In the genomic region with DNA sequence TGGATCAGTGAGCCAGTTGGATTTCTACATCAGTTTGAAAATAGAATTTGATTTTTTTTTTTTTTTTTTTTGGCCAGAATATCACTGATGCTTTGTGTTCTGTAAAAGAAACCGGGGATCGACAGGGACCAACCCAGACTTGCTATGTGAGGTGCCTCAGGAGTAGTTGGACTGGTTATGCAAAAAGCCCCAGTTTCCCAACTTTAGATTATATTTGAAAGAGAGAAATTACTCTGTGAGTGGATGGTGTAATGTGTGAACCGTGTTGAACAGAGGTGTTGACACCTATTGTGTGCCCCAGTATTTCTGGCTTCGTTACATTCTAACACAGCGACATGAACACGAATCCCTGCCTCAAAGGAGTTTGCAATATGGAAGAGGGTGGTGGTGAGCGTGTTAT, we compare ENCODE assay signal across 20 mouse cellular contexts. TPM values are rescaled to one million over a fixed set of nuclear protein-coding genes. Genes with fewer than 3 reads are reported as not detected.
A peak's percentile ranks its signal among the peaks of the same experiment; 100 is the strongest.
DNase-seq lines count a peak whose midpoint lies in the region; ATAC-seq and TF ChIP-seq lines count a peak whose summit lies in the region.
"Had no signal": no experiment of that assay in that cellular context is flagged by ENCODE, and none has a peak within 500 bp of the region (broad histone marks: within the 10 kb centered on the region; RNA-seq: fewer than 3 reads in every experiment).

No protein-coding gene starts in this region.

- 0 out of 2 replicates have a peak, but pooled peaks cover 3% of the 10 kb centered on the region for H3K4me1 ChIP-seq in lung, postnatal 0 days (ENCODE audit: insufficient read depth, low read depth, low read length)
- peaks cover 71% of the 10 kb centered on the region for H3K4me1 ChIP-seq in limb, embryonic 12.5 days (replicated peaks)
- 0 out of 2 replicates have a peak, but pooled peaks cover 3% of the 10 kb centered on the region for H3K4me1 ChIP-seq in stomach, embryonic 14.5 days (ENCODE audit: control insufficient read depth, insufficient read depth, low read length)
- H3K4me1 ChIP-seq: heart, embryonic 12.5 days had no signal

- no peak overlapping the region for H3K4me3 ChIP-seq in lung, postnatal 0 days (ENCODE audit: low read depth, low read length)
- no peak overlapping the region for H3K4me3 ChIP-seq in limb, embryonic 12.5 days (replicated peaks)
- H3K4me3 ChIP-seq in stomach, embryonic 14.5 days (ENCODE audit: low read depth, low read length): no peak overlapping the region
- no peak overlapping the region for H3K4me3 ChIP-seq in layer of hippocampus, adult 2 months
- H3K4me3 ChIP-seq: embryonic facial prominence, embryonic 12.5 days; erythroblast, embryonic 14.5 days; heart, embryonic 12.5 days; hindbrain, embryonic 10.5 days had no signal

- DNase-seq in lung, postnatal 0 days (ENCODE audit: low spot score): peak; percentile 31
- no peak for DNase-seq in lung, postnatal 4 days
- no peak for DNase-seq in left cerebral cortex, adult 8-10 months (ENCODE audit: low spot score in 2 of 2)
- no peak for DNase-seq in layer of hippocampus, adult 2 months (ENCODE audit: low spot score in 2 of 2)
- no peak for DNase-seq in layer of hippocampus, adult 8-10 months (ENCODE audit: low spot score in 2 of 2)
- DNase-seq in cerebellum, adult 8-10 months: no peak
- DNase-seq: adrenal gland, postnatal 14 days; cerebellum, adult 18-20 months; cerebellum, postnatal 14 days; embryo, embryonic 11 days; gastrocnemius, postnatal 14 days had no signal

- 72% methylated on average over 7 of the region's 7 CpGs for WGBS in lung, postnatal 0 days
- 85% methylated on average over 7 of the region's 7 CpGs for WGBS in limb, embryonic 12.5 days
- 81% methylated on average over 7 of the region's 7 CpGs for WGBS in stomach, embryonic 14.5 days

- no peak overlapping the region for H3K27ac ChIP-seq in lung, postnatal 0 days (ENCODE audit: low read length)
- H3K27ac ChIP-seq in limb, embryonic 12.5 days: peak overlapping the region; percentile 84
- peak overlapping the region; percentile 21; the same call in 1 of the 2 replicates for H3K27ac ChIP-seq in stomach, embryonic 14.5 days (ENCODE audit: low read length)
- no peak overlapping the region for H3K27ac ChIP-seq in layer of hippocampus, adult 2 months
- H3K27ac ChIP-seq: hindbrain, embryonic 10.5 days; hindbrain, embryonic 14.5 days had no signal

- H3K9ac ChIP-seq in lung, postnatal 0 days (replicated peaks; ENCODE audit: low read depth): no peak overlapping the region
- H3K9ac ChIP-seq in limb, embryonic 12.5 days (replicated peaks): no peak overlapping the region
- H3K9ac ChIP-seq in stomach, embryonic 14.5 days (replicated peaks; ENCODE audit: low read depth, low read length): no peak overlapping the region
- H3K9ac ChIP-seq: embryonic facial prominence, embryonic 12.5 days; heart, embryonic 12.5 days; hindbrain, embryonic 14.5 days had no signal

- no peak for TF ChIP-seq CTCF in lung, postnatal 0 days (IDR thresholded peaks at IDR 0.05)
- TF ChIP-seq CTCF in layer of hippocampus, adult 2 months (conservative IDR thresholded peaks at IDR 0.05): no peak

- no peaks in the 10 kb centered on the region for H3K9me3 ChIP-seq in lung, postnatal 0 days (ENCODE audit: low read length)
- no peaks in the 10 kb centered on the region for H3K9me3 ChIP-seq in limb, embryonic 12.5 days
- H3K9me3 ChIP-seq in stomach, embryonic 14.5 days (ENCODE audit: control insufficient read depth, low read depth, low read length): no peaks in the 10 kb centered on the region
- H3K9me3 ChIP-seq: embryonic facial prominence, embryonic 12.5 days; heart, embryonic 12.5 days; hindbrain, embryonic 10.5 days had no signal

- H3K36me3 ChIP-seq in lung, postnatal 0 days (ENCODE audit: insufficient read depth, low read length): peaks cover 10% of the 10 kb centered on the region; the same call in 1 of the 2 replicates
- H3K36me3 ChIP-seq in limb, embryonic 12.5 days: peaks cover 64% of the 10 kb centered on the region
- H3K36me3 ChIP-seq in stomach, embryonic 14.5 days (ENCODE audit: control insufficient read depth, insufficient read depth, low read length): peaks cover 34% of the 10 kb centered on the region
- H3K36me3 ChIP-seq: heart, embryonic 12.5 days had no signal

- H3K27me3 ChIP-seq in lung, postnatal 0 days (replicated peaks; ENCODE audit: insufficient read depth, low read length): no peaks in the 10 kb centered on the region
- H3K27me3 ChIP-seq in limb, embryonic 12.5 days: no peaks in the 10 kb centered on the region
- no peaks in the 10 kb centered on the region for H3K27me3 ChIP-seq in stomach, embryonic 14.5 days (ENCODE audit: control insufficient read depth, insufficient read depth, low read length)
- H3K27me3 ChIP-seq: embryonic facial prominence, embryonic 12.5 days; heart, embryonic 12.5 days had no signal

- H3K4me2 ChIP-seq in lung, postnatal 0 days (replicated peaks; ENCODE audit: low read depth, low read length): no peak overlapping the region
- peak overlapping the region; percentile 34; the same call in 1 of the 2 replicates for H3K4me2 ChIP-seq in limb, embryonic 12.5 days
- H3K4me2 ChIP-seq in stomach, embryonic 14.5 days (replicated peaks; ENCODE audit: low read depth, low read length): no peak overlapping the region
- H3K4me2 ChIP-seq: embryonic facial prominence, embryonic 12.5 days; heart, embryonic 12.5 days; hindbrain, embryonic 14.5 days had no signal

- peak; percentile 47 for ATAC-seq in lung, postnatal 0 days
- no peak for ATAC-seq in limb, embryonic 12.5 days (ENCODE audit: insufficient number of reproducible peaks, insufficient read depth, low FRiP score, low TSS enrichment, low read depth)
- ATAC-seq in stomach, embryonic 14.5 days (ENCODE audit: insufficient number of reproducible peaks, insufficient read depth, low FRiP score, low read depth): no peak
- ATAC-seq: forebrain, embryonic 16.5 days had no signal

- no peak for TF ChIP-seq EP300 in lung, postnatal 0 days (IDR thresholded peaks at IDR 0.05)

RNA-seq across cellular contexts. Expression of a gene that starts 25.9 kb away (rescaled TPM):
- polyA plus RNA-seq in lung, postnatal 0 days (2015; fragmentation: Nextera tagmentation; extraction: Ambion mirVana): 4.7 and 5.2 TPM in 2 replicates
- 84.4 and 85.6 TPM in 2 replicates for polyA plus RNA-seq in limb, embryonic 12.5 days (2016; fragmentation: Nextera tagmentation; extraction: Ambion mirVana)
- 37.0 and 37.5 TPM in 2 replicates for polyA plus RNA-seq in stomach, embryonic 14.5 days (2014; fragmentation: Nextera tagmentation; extraction: Ambion mirVana)
- 1 to 10 TPM; 3.3 to 5.7 (median 4.1) TPM for total RNA-seq in left cerebral cortex, adult 8-10 months (2022)
- 1 to 10 TPM; 3.5 to 3.6 TPM for total RNA-seq in layer of hippocampus, adult 2 months (2021)
- 1 to 10 TPM; 4.3 to 5.0 (median 4.4) TPM for total RNA-seq in layer of hippocampus, adult 8-10 months (2022)
- total RNA-seq: MEL had no signal
- polyA plus RNA-seq: erythroblast, embryonic 14.5 days had no signal

Comparison
In these comparisons a context has a peak if more than half of its experiments do, and no peak if none do; other contexts are left out.
1. H3K27ac ChIP-seq: peak in limb, embryonic 12.5 days (single experiment) and stomach, embryonic 14.5 days (single experiment); none in lung, postnatal 0 days (single experiment) and layer of hippocampus, adult 2 months (single experiment).